Mouse (Mus musculus) heart, embryonic 12.5 days (tissue): ENCODE measurements around the gene Tmprss9. TPM values are rescaled to one million over a fixed set of nuclear protein-coding genes. Genes with fewer than 3 reads are reported as not detected.

Source experiments
- ATAC-seq: fragments of 200-750 bp; cut with Nextera tagmentation; 2 replicates; pipeline ENCODE4 v1.8.0; 2017; ENCODE audit warnings: moderate TSS enrichment, moderate library complexity; ENCODE audit not compliant: insufficient number of reproducible peaks, low FRiP score
- H3K27ac ChIP-seq: fragments of 300-500 bp; sonication (generic); 2 replicates; pipeline ENCODE4 v1.5.1; 2016; ENCODE audit warnings: mild to moderate bottlenecking, moderate library complexity; ENCODE audit not compliant: poor library complexity, severe bottlenecking
- H3K27me3 ChIP-seq: fragments of 300-500 bp; sonication (generic); replicated peaks from 2 replicates; pipeline ENCODE4 v1.6.1; 2016; ENCODE audit warnings: mild to moderate bottlenecking, moderate library complexity
- H3K36me3 ChIP-seq: fragments of 300-500 bp; sonication (generic); 2 replicates; pipeline ENCODE4 v1.6.1; 2016; ENCODE audit warnings: mild to moderate bottlenecking, moderate library complexity
- H3K4me1 ChIP-seq: fragments of 300-500 bp; sonication (generic); replicated peaks from 2 replicates; pipeline ENCODE4 v1.6.1; 2016; ENCODE audit warnings: mild to moderate bottlenecking
- H3K4me2 ChIP-seq: fragments of 300-500 bp; sonication (generic); 2 replicates; pipeline ENCODE4 v1.6.1; 2016; ENCODE audit warnings: mild to moderate bottlenecking, moderate library complexity
- H3K4me3 ChIP-seq: fragments of 300-500 bp; sonication (generic); 2 replicates; pipeline ENCODE4 v1.5.1; 2016; ENCODE audit warnings: mild to moderate bottlenecking
- H3K9ac ChIP-seq: fragments of 300-500 bp; sonication (generic); 2 replicates; pipeline ENCODE4 v1.6.1; 2016; ENCODE audit warnings: mild to moderate bottlenecking, moderate library complexity
- H3K9me3 ChIP-seq: fragments of 300-500 bp; sonication (generic); replicated peaks from 2 replicates; pipeline ENCODE4 v1.6.1; 2016; ENCODE audit warnings: mild to moderate bottlenecking, moderate library complexity
- WGBS: fragments of 180-500 bp; shearing (Covaris S2); methylation state at CpG from one replicate; pipeline ENCODE4 v1.1.7; 2016; 5-methylcytosine and 5-hydroxymethylcytosine counted together
- polyA plus RNA-seq: library from polyadenylated mRNA; unstranded; fragments of >200 nt; fragmentation: Nextera tagmentation; extraction: Ambion mirVana; gene quantifications from 2 replicates; pipeline ENCODE4 v1.2.1, GENCODE M21; 2016

The Tmprss9 gene
- polyA plus RNA-seq, 1 experiment from 2014 or later, result not detected

DNA sequence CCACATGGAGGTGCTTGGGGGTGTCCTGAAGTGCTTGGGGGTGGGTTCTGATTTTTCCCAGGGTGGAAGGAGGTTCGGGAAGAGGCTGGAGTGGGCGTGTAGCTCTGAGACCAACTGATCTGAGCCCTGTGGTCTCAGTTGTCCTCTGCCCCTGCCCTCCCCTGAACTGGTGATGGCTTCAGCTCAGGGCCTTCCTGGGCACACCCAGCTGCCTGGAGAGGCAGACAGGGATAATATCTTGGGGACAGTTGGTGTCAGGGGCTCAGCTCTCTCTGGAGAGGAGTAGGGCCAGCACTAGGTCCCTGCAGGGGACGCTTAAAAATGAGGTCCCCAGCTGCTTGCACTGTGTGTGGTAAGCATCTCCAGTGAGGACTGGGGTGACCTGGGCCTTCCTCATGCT lies 13.8 kb upstream of the Tmprss9 start:
- WGBS, result 63% methylated on average over 3 of the region's 3 CpGs
- Histone ChIP-seq H3K4me3 (no peak overlapping the region), H3K27ac (peak overlapping the region; percentile 70), H3K27me3 (no peaks in the 10 kb centered on the region), H3K9ac (peak overlapping the region; percentile 38; the same call in 1 of the 2 replicates), H3K9me3 (no peaks in the 10 kb centered on the region), H3K4me1 (peaks cover 28% of the 10 kb centered on the region), H3K36me3 (peaks cover 22% of the 10 kb centered on the region), H3K4me2 (peak overlapping the region; percentile 100)
- peak; percentile 47 for ATAC-seq

DNA sequence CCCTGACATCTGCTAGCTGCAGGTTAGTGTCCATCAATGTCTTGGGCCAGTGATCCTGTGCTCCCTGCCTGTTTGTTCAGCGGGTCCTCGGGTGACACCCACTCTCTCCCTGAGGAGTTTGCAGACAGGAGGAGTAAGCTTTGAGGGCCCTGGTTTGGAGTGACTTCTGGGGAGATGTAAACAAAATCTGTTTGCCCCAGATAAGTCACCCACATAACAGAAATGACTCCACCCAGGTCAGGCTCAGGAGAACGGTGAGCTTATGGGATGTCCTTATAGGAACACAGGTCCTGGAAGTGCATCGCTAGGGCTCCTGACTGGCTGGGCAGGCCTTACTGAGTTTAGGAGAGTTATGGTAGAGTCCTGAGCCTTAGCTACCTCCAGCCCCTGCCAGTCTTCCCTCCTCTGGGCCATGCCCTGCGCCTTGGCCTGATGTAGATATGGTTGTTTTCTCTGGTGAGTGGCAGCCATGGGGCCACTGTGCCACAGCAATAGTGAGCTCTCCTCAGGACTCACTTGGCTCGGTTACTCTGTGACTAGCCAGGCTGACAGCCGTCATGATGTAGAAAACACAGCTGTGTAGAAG lies 13.2 kb upstream of the Tmprss9 start:
- Histone ChIP-seq H3K27ac (peak overlapping the region; percentile 71), H3K4me3 (no peak overlapping the region), H3K4me2 (peak overlapping the region; percentile 100; the same call in 1 of the 2 replicates), H3K4me1 (peaks cover 28% of the 10 kb centered on the region), H3K9ac (peak overlapping the region; percentile 42; the same call in 1 of the 2 replicates), H3K27me3 (no peaks in the 10 kb centered on the region), H3K36me3 (peaks cover 22% of the 10 kb centered on the region), H3K9me3 (no peaks in the 10 kb centered on the region)
- peak; percentile 82 for ATAC-seq
- 66% methylated on average over 7 of the region's 7 CpGs for WGBS

DNA sequence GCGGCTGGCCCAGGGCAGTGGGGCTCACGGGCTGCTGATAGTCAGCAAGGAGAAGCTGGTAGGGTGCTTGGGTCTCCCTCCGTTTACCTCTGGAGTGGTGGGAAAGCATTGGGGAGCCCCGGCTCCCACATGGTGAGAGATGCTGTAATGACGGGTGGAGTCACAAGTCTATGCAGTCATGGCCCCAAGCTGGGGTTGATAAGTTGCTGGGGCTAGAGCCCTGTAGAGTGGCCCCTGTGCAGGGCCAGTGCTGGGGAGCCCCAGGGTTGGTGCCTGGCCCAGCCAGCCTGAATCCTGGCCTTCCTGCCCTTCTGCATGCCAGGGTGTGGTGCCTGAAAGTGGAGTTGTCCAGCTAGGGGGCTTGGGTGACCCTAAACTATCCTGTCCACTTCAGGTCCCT lies 9.3 kb upstream of the Tmprss9 start:
- Histone ChIP-seq H3K9ac (no peak overlapping the region), H3K4me3 (no peak overlapping the region), H3K27me3 (no peaks in the 10 kb centered on the region), H3K9me3 (no peaks in the 10 kb centered on the region), H3K4me2 (no peak overlapping the region), H3K36me3 (peaks cover 60% of the 10 kb centered on the region), H3K4me1 (no peaks in the 10 kb centered on the region), H3K27ac (no peak overlapping the region)
- ATAC-seq, result no peak
- 80% methylated on average over 5 of the region's 5 CpGs for WGBS

DNA sequence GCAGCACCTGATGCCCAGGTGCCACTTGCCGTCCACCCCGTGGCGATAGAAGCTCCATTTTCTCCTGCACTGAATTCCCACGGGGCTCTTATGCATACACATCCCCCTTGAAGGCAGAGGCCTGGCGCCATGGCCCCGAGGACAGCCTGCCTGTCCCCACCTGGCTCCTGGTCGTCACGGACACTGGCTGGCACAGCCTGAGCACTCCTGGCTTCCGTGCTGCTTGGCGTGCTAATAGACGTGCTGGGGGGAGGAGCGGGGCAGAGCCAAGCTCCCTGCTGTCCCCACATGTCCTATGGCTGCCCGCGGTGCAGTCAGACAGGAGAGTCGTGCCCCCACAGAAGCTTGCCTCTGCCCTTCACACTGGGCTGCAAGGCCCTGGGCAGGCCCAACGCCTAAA lies 7.2 kb upstream of the Tmprss9 start:
- Histone ChIP-seq H3K27me3 (no peaks in the 10 kb centered on the region), H3K36me3 (peaks cover 75% of the 10 kb centered on the region), H3K4me3 (no peak overlapping the region), H3K9me3 (no peaks in the 10 kb centered on the region), H3K27ac (no peak overlapping the region), H3K4me1 (no peaks in the 10 kb centered on the region), H3K4me2 (no peak overlapping the region), H3K9ac (no peak overlapping the region)
- WGBS, result 88% methylated on average over 16 of the region's 16 CpGs
- ATAC-seq, result no peak

DNA sequence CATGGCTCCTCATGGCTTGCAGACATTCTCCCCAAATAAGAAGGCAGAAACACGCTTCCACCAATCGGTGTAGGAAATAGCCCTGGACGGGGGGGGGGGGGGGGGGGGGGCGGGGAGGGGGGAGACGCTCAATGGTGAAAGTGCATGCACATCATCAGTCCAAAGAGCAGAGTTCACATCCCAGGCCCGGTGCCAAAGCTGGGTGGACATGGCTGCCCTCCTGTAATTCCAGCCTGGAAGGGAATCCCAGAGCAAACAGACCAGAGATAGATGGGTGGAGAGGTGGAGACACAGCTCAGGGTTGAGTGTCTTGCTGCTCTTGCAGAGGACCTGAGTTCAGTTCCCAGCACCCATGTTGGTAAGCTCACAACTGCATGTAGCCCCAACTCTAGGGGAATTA lies 655 bp upstream of the Tmprss9 start:
- peaks cover 27% of the 10 kb centered on the region for H3K36me3 ChIP-seq
- no peaks in the 10 kb centered on the region for H3K4me1 ChIP-seq
- H3K4me2 ChIP-seq, result no peak overlapping the region
- H3K9ac ChIP-seq, result no peak overlapping the region
- no peak overlapping the region for H3K27ac ChIP-seq
- 88% methylated on average over 1 of the region's 6 CpGs for WGBS
- peaks cover 20% of the 10 kb centered on the region for H3K27me3 ChIP-seq
- H3K4me3 ChIP-seq, result no peak overlapping the region
- no peaks in the 10 kb centered on the region for H3K9me3 ChIP-seq
- no peak for ATAC-seq

DNA sequence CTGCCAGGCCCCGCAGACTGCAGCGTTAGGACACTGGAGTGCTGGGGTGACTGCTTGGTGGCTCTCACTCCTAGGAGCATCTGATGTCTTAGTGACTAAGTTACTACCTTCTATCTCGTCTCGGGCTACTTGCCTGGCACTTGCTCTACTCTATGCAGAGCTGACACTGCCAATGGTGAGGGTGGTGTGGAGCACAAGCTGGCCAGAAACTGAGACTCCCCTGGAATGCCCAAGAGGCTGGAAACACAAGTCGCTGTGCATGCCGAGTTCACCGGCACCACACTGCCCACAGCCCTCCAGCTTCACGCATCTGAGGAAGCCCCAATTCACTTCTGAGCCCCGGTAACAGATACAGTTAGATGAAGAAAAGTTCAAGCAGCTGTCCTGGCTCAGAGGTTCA lies 2.4 kb downstream of the Tmprss9 start:
- no peak overlapping the region for H3K4me3 ChIP-seq
- H3K4me1 ChIP-seq, result peaks cover 11% of the 10 kb centered on the region
- H3K27me3 ChIP-seq, result peaks cover 20% of the 10 kb centered on the region
- no peak overlapping the region for H3K4me2 ChIP-seq
- no peak overlapping the region for H3K9ac ChIP-seq
- WGBS, result 75% methylated on average over 9 of the region's 9 CpGs
- H3K27ac ChIP-seq, result no peak overlapping the region
- no peaks in the 10 kb centered on the region for H3K9me3 ChIP-seq
- H3K36me3 ChIP-seq, result no peaks in the 10 kb centered on the region
- ATAC-seq, result no peak

DNA sequence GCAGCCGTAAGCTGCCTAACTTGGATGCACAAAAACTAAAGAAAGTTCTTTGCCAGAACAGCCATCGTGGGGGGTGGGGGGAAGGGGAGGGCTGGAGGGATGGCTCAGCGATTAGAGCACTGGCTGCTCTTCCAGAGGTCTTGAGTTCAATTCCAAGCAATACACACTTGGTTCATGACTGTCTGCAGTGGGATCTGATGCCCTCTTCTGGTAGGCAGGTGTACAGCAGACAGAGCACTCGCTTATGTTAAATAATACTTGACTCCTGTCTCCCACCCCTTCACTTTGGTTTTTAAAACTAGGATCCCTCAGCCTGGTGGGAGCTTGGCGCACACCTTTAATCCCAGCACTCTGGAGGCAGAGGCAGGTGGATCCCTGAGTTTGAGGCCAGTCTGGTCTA lies 4.4 kb downstream of the Tmprss9 start:
- no peak overlapping the region for H3K27ac ChIP-seq
- H3K4me1 ChIP-seq, result peaks cover 15% of the 10 kb centered on the region
- no peak overlapping the region for H3K9ac ChIP-seq
- H3K4me2 ChIP-seq, result no peak overlapping the region
- H3K9me3 ChIP-seq, result no peaks in the 10 kb centered on the region
- no peak overlapping the region for H3K4me3 ChIP-seq
- H3K27me3 ChIP-seq, result peaks cover 17% of the 10 kb centered on the region
- 27% methylated on average over 5 of the region's 5 CpGs for WGBS
- no peak for ATAC-seq
- no peaks in the 10 kb centered on the region for H3K36me3 ChIP-seq

DNA sequence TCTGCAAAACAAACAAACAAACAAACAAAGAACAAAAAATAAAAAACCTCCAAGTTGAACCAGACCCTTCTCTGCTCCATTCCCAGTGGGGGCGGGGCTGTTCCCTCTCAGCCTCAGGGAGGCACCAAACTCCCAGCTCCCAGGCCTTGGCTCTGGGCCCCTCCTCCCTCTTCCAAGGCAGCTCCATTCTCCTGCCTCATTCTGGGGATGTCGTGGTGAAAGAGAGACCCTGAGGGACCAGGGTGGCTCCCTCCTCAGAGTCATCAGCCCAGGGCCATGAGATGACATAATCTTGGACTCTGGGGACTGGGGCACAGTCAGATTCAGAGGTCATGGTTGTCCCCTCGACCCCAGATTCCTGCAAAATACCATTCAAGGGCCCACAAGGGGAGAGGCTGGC lies 4.9 kb downstream of the Tmprss9 start:
- 29% methylated on average over 3 of the region's 3 CpGs for WGBS
- no peak overlapping the region for H3K4me3 ChIP-seq
- H3K36me3 ChIP-seq, result no peaks in the 10 kb centered on the region
- no peak for ATAC-seq
- no peak overlapping the region for H3K27ac ChIP-seq
- H3K4me2 ChIP-seq, result no peak overlapping the region
- peaks cover 15% of the 10 kb centered on the region for H3K4me1 ChIP-seq
- no peaks in the 10 kb centered on the region for H3K9me3 ChIP-seq
- H3K27me3 ChIP-seq, result peaks cover 14% of the 10 kb centered on the region
- 0 out of 2 replicates have a peak overlapping the region, but pooled peaks have one; percentile 33 for H3K9ac ChIP-seq

DNA sequence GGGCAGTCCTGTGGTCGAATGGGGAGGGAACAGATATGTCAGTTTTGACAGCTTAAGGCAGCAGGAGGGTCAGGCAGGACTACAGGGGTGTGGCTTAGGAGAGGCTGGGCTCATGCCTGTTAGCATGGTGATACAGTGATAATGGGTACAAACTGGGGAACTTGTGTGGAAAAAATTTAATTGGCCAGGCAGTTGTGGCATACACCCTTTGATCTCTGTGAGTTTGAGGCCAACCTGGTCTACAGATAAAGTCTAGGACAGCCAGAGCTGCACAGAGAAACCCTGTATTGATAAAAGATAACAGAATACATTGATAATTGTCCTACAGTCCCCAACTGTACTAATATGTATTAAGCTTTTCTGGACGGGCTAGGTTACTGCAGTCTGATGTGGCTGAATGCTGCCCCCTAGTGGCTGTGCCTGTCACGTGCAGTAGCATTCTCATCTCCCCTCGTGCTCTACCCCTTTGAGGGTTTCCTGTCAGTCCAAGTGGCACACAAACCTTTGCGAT lies 8.5 kb downstream of the Tmprss9 start:
- H3K36me3 ChIP-seq, result no peaks in the 10 kb centered on the region
- H3K9me3 ChIP-seq, result no peaks in the 10 kb centered on the region
- no peak overlapping the region for H3K4me2 ChIP-seq
- no peak overlapping the region for H3K4me3 ChIP-seq
- ATAC-seq, result peak; percentile 58; the same call in 1 of the 2 replicates
- peaks cover 15% of the 10 kb centered on the region for H3K4me1 ChIP-seq
- no peak overlapping the region for H3K9ac ChIP-seq
- H3K27ac ChIP-seq, result no peak overlapping the region
- 12% methylated on average over 5 of the region's 5 CpGs for WGBS
- peaks cover 7% of the 10 kb centered on the region; the same call in 1 of the 2 replicates for H3K27me3 ChIP-seq

DNA sequence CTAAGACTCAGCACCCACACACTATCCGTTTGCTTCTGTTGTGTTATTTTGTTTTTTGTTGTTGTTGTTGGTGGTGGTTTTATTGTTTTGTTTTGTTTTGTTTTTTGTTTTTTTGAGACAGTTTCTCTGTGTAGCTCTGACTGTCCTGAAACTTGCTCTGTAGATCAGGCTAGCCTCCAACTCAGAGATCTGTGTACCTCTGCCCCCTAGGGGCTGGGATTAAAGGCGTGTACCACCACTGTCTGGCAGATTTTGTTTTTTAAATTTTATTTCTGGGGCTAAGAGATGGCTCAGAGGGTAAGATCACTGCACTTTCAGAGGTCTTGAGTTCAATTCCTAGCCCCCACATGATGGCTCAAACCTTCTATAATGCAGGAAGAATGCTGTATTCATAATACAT lies 9.3 kb downstream of the Tmprss9 start:
- Histone ChIP-seq H3K4me1 (peaks cover 15% of the 10 kb centered on the region), H3K27me3 (peaks cover 14% of the 10 kb centered on the region; the same call in 1 of the 2 replicates), H3K4me2 (no peak overlapping the region), H3K4me3 (no peak overlapping the region), H3K36me3 (no peaks in the 10 kb centered on the region), H3K9me3 (no peaks in the 10 kb centered on the region), H3K27ac (no peak overlapping the region), H3K9ac (no peak overlapping the region)
- no peak for ATAC-seq
- 60% methylated on average over 2 of the region's 2 CpGs for WGBS

DNA sequence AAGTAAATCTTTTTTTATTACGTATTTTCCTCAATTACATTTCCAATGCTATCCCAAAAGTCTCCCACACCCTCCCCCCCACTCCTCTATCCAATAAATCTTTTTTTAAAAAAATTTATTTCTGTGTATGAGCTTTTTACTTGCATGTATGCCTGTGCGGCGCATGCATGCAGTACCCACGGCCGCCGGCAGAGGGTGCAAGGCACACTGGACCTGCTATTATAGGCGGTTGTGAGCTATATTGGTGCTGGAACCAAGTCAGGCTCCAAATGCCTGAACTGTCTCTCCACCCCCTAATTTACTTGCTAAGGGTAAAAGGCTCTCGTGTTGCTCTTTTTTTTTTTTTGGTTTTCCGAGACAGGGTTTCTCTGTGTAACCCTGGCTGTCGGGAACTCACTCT lies 9.7 kb downstream of the Tmprss9 start:
- Histone ChIP-seq H3K36me3 (no peaks in the 10 kb centered on the region), H3K9ac (no peak overlapping the region), H3K4me3 (no peak overlapping the region), H3K9me3 (no peaks in the 10 kb centered on the region), H3K27me3 (peaks cover 17% of the 10 kb centered on the region; the same call in 1 of the 2 replicates), H3K4me2 (no peak overlapping the region), H3K4me1 (peaks cover 14% of the 10 kb centered on the region), H3K27ac (no peak overlapping the region)
- 21% methylated on average over 10 of the region's 10 CpGs for WGBS
- no peak for ATAC-seq

DNA sequence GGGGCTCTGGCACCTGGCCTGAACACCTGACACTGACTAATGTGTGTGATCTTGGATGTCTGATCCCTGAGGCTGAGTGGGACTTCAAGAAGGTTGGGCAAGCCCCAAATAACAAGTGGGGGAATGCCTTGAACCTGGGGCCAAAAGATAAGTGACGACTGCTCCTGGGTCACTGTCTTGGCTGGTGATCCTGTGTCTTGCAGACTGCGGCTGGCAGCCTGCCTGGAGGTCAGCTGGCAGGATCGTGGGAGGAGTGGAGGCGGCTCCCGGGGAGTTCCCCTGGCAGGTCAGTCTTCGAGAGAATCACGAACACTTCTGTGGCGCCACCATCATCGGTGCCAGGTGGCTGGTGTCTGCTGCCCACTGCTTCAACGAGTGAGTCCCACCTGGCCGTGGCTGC lies 15.5 kb downstream of the Tmprss9 start:
- Histone ChIP-seq H3K36me3 (no peaks in the 10 kb centered on the region), H3K4me3 (no peak overlapping the region), H3K4me1 (no peaks in the 10 kb centered on the region; the same call in 1 of the 2 replicates), H3K9ac (no peak overlapping the region), H3K27ac (no peak overlapping the region), H3K27me3 (peaks cover 61% of the 10 kb centered on the region), H3K9me3 (peaks cover 6% of the 10 kb centered on the region; the same call in 1 of the 2 replicates), H3K4me2 (no peak overlapping the region)
- ATAC-seq, result no peak
- 62% methylated on average over 11 of the region's 11 CpGs for WGBS
